Mouse (Mus musculus): Measurements from ENCODE around the gene Nrip1. TPM values are rescaled to one million over a fixed set of nuclear protein-coding genes. Genes with fewer than 3 reads are reported as not detected.

The Nrip1 gene
- polyA plus RNA-seq, 1 experiment from 2014 or later, result 32.1 TPM

- H3K9me3 ChIP-seq, result no peaks in the 10 kb centered on the region
- H3K4me1 ChIP-seq, result peaks cover 8% of the 10 kb centered on the region; the same call in 1 of the 2 replicates
- no peak overlapping the region for H3K4me2 ChIP-seq
- H3K27me3 ChIP-seq, result no peaks in the 10 kb centered on the region
- no peak overlapping the region for H3K27ac ChIP-seq
- H3K9ac ChIP-seq, result no peak overlapping the region
- no peak overlapping the region for H3K4me3 ChIP-seq (replicated peaks)
- H3K36me3 ChIP-seq (replicated peaks), result no peaks in the 10 kb centered on the region
- no peak for ATAC-seq (ENCODE audit: low FRiP score)
- 92% methylated on average over 6 of the region's 6 CpGs for WGBS
Observed at GRCm38 (mm10) chr16:76303436-76303835, 70.2 kb downstream of the Nrip1 start.

GRCm38 (mm10) chr16:76301728-76302050, 71.9 kb downstream of the Nrip1 start:
- Histone ChIP-seq H3K27me3 (no peaks in the 10 kb centered on the region), H3K4me2 (no peak overlapping the region), H3K27ac (no peak overlapping the region), H3K9me3 (no peaks in the 10 kb centered on the region), H3K9ac (no peak overlapping the region), H3K4me3 (replicated peaks) (no peak overlapping the region), H3K4me1 (peaks cover 8% of the 10 kb centered on the region; the same call in 1 of the 2 replicates), H3K36me3 (replicated peaks) (no peaks in the 10 kb centered on the region)
- ATAC-seq (ENCODE audit: low FRiP score), result no peak
- 60% methylated on average over 7 of the region's 7 CpGs for WGBS

GRCm38 (mm10) chr16:76301037-76301727, 72.4 kb downstream of the Nrip1 start:
- H3K4me3 ChIP-seq (replicated peaks), result no peak overlapping the region
- no peaks in the 10 kb centered on the region for H3K9me3 ChIP-seq
- no peak overlapping the region for H3K27ac ChIP-seq
- H3K4me1 ChIP-seq, result peaks cover 8% of the 10 kb centered on the region; the same call in 1 of the 2 replicates
- 70% methylated on average over 8 of the region's 8 CpGs for WGBS
- no peak overlapping the region for H3K4me2 ChIP-seq
- no peaks in the 10 kb centered on the region for H3K36me3 ChIP-seq (replicated peaks)
- ATAC-seq (ENCODE audit: low FRiP score), result no peak
- H3K9ac ChIP-seq, result no peak overlapping the region
- H3K27me3 ChIP-seq, result no peaks in the 10 kb centered on the region

GRCm38 (mm10) chr16:76300452-76300851, 73.2 kb downstream of the Nrip1 start:
- no peak overlapping the region for H3K4me2 ChIP-seq
- peaks cover 8% of the 10 kb centered on the region; the same call in 1 of the 2 replicates for H3K4me1 ChIP-seq
- H3K36me3 ChIP-seq (replicated peaks), result no peaks in the 10 kb centered on the region
- H3K9ac ChIP-seq, result no peak overlapping the region
- no peak for ATAC-seq (ENCODE audit: low FRiP score)
- 91% methylated on average over 6 of the region's 6 CpGs for WGBS
- H3K27ac ChIP-seq, result no peak overlapping the region
- no peak overlapping the region for H3K4me3 ChIP-seq (replicated peaks)
- H3K27me3 ChIP-seq, result no peaks in the 10 kb centered on the region
- no peaks in the 10 kb centered on the region for H3K9me3 ChIP-seq

GRCm38 (mm10) chr16:76299511-76299910, 74.1 kb downstream of the Nrip1 start:
- no peaks in the 10 kb centered on the region for H3K9me3 ChIP-seq
- 77% methylated on average over 2 of the region's 2 CpGs for WGBS
- H3K27ac ChIP-seq, result no peak overlapping the region
- H3K4me1 ChIP-seq, result peaks cover 8% of the 10 kb centered on the region; the same call in 1 of the 2 replicates
- H3K36me3 ChIP-seq (replicated peaks), result peaks cover 2% of the 10 kb centered on the region
- H3K4me2 ChIP-seq, result no peak overlapping the region
- H3K27me3 ChIP-seq, result no peaks in the 10 kb centered on the region
- no peak overlapping the region for H3K4me3 ChIP-seq (replicated peaks)
- no peak for ATAC-seq (ENCODE audit: low FRiP score)
- H3K9ac ChIP-seq, result no peak overlapping the region

- Histone ChIP-seq H3K27me3 (no peaks in the 10 kb centered on the region), H3K36me3 (replicated peaks) (peaks cover 34% of the 10 kb centered on the region), H3K4me3 (replicated peaks) (no peak overlapping the region), H3K4me2 (no peak overlapping the region), H3K4me1 (0 out of 2 replicates have a peak, but pooled peaks cover 3% of the 10 kb centered on the region), H3K9ac (no peak overlapping the region), H3K9me3 (no peaks in the 10 kb centered on the region), H3K27ac (no peak overlapping the region)
- ATAC-seq (ENCODE audit: low FRiP score), result no peak
- 82% methylated on average over 14 of the region's 14 CpGs for WGBS
Observed at GRCm38 (mm10) chr16:76295322-76295721, 78.3 kb downstream of the Nrip1 start.

- Histone ChIP-seq H3K27ac (no peak overlapping the region), H3K27me3 (no peaks in the 10 kb centered on the region), H3K4me3 (replicated peaks) (no peak overlapping the region), H3K4me1 (0 out of 2 replicates have a peak, but pooled peaks cover 3% of the 10 kb centered on the region), H3K4me2 (no peak overlapping the region), H3K9me3 (no peaks in the 10 kb centered on the region), H3K36me3 (replicated peaks) (peaks cover 34% of the 10 kb centered on the region), H3K9ac (no peak overlapping the region)
- WGBS, result 88% methylated on average over 15 of the region's 15 CpGs
- ATAC-seq (ENCODE audit: low FRiP score), result no peak
Observed at GRCm38 (mm10) chr16:76294550-76294949, 79.1 kb downstream of the Nrip1 start.

GRCm38 (mm10) chr16:76293765-76294463, 79.7 kb downstream of the Nrip1 start:
- no peak overlapping the region for H3K9ac ChIP-seq
- 0 out of 2 replicates have a peak, but pooled peaks cover 3% of the 10 kb centered on the region for H3K4me1 ChIP-seq
- no peak overlapping the region for H3K27ac ChIP-seq
- no peak overlapping the region for H3K4me2 ChIP-seq
- 0 out of 2 replicates have a peak, but pooled peaks have one; percentile 33 for ATAC-seq (ENCODE audit: low FRiP score)
- WGBS, result 94% methylated on average over 20 of the region's 20 CpGs
- H3K36me3 ChIP-seq (replicated peaks), result peaks cover 34% of the 10 kb centered on the region
- no peaks in the 10 kb centered on the region for H3K27me3 ChIP-seq
- no peaks in the 10 kb centered on the region for H3K9me3 ChIP-seq
- H3K4me3 ChIP-seq (replicated peaks), result no peak overlapping the region

GRCm38 (mm10) chr16:76293176-76293575, 80.5 kb downstream of the Nrip1 start:
- 98% methylated on average over 21 of the region's 21 CpGs for whole genome bisulfite sequencing

GRCm38 (mm10) chr16:76292656-76293055, 81.0 kb downstream of the Nrip1 start:
- H3K27me3 ChIP-seq, result no peaks in the 10 kb centered on the region
- WGBS, result 92% methylated on average over 15 of the region's 15 CpGs

More at GRCm38 (mm10) chr16:76293176-76293575, 80.5 kb downstream of the Nrip1 start:
- no peak overlapping the region for H3K4me3 ChIP-seq (replicated peaks)
- H3K4me1 ChIP-seq, result 0 out of 2 replicates have a peak, but pooled peaks cover 3% of the 10 kb centered on the region
- peaks cover 34% of the 10 kb centered on the region for H3K36me3 ChIP-seq (replicated peaks)
- H3K4me2 ChIP-seq, result no peak overlapping the region
- no peaks in the 10 kb centered on the region for H3K9me3 ChIP-seq
- no peak overlapping the region for H3K27ac ChIP-seq
- no peak for ATAC-seq (ENCODE audit: low FRiP score)
- H3K27me3 ChIP-seq, result no peaks in the 10 kb centered on the region
- no peak overlapping the region for H3K9ac ChIP-seq

GRCm38 (mm10) chr16:76291366-76291765, 82.3 kb downstream of the Nrip1 start:
- Histone ChIP-seq H3K4me3 (replicated peaks) (no peak overlapping the region), H3K9ac (no peak overlapping the region), H3K36me3 (replicated peaks) (peaks cover 34% of the 10 kb centered on the region), H3K9me3 (no peaks in the 10 kb centered on the region), H3K4me1 (0 out of 2 replicates have a peak, but pooled peaks cover 3% of the 10 kb centered on the region), H3K27ac (no peak overlapping the region), H3K4me2 (no peak overlapping the region), H3K27me3 (no peaks in the 10 kb centered on the region)
- 85% methylated on average over 14 of the region's 14 CpGs for whole genome bisulfite sequencing
- no peak for ATAC-seq (ENCODE audit: low FRiP score)

More at GRCm38 (mm10) chr16:76292656-76293055, 81.0 kb downstream of the Nrip1 start:
- H3K4me3 ChIP-seq (replicated peaks), result no peak overlapping the region
- H3K9ac ChIP-seq, result no peak overlapping the region
- 0 out of 2 replicates have a peak, but pooled peaks cover 3% of the 10 kb centered on the region for H3K4me1 ChIP-seq
- no peak overlapping the region for H3K27ac ChIP-seq
- no peaks in the 10 kb centered on the region for H3K9me3 ChIP-seq
- H3K36me3 ChIP-seq (replicated peaks), result peaks cover 34% of the 10 kb centered on the region
- no peak overlapping the region for H3K4me2 ChIP-seq
- ATAC-seq (ENCODE audit: low FRiP score), result no peak

- H3K4me2 ChIP-seq, result no peak overlapping the region
- H3K36me3 ChIP-seq (replicated peaks), result peaks cover 32% of the 10 kb centered on the region
- no peak overlapping the region for H3K4me3 ChIP-seq (replicated peaks)
- H3K9ac ChIP-seq, result no peak overlapping the region
- 0 out of 2 replicates have a peak, but pooled peaks cover 3% of the 10 kb centered on the region for H3K4me1 ChIP-seq
- no peak for ATAC-seq (ENCODE audit: low FRiP score)
- H3K27ac ChIP-seq, result no peak overlapping the region
- no peaks in the 10 kb centered on the region for H3K9me3 ChIP-seq
- H3K27me3 ChIP-seq, result no peaks in the 10 kb centered on the region
- WGBS, result 81% methylated on average over 2 of the region's 2 CpGs
Observed at GRCm38 (mm10) chr16:76289495-76289894, 84.1 kb downstream of the Nrip1 start.

All from forebrain, embryonic 12.5 days (tissue).